In genomic region chr8:121588750-121589149, GRCm38 (mm10) we compare ENCODE assay signal across 26 mouse cellular contexts. TPM values are rescaled to one million over a fixed set of nuclear protein-coding genes. Genes with fewer than 3 reads are reported as not detected.
DNase-seq lines count a peak whose midpoint lies in the region; ATAC-seq and TF ChIP-seq lines count a peak whose summit lies in the region.
"Had no signal": no experiment of that assay in that cellular context is flagged by ENCODE, and none has a peak within 500 bp of the region (broad histone marks: within the 10 kb centered on the region; RNA-seq: fewer than 3 reads in every experiment).

No protein-coding gene starts in this region.

- peak overlapping the region; percentile 67 for H3K4me2 ChIP-seq in liver, embryonic 14.5 days (ENCODE audit: low read depth)
- H3K4me2 ChIP-seq: midbrain, embryonic 11.5 days had no signal

- peaks cover 5% of the 10 kb centered on the region for H3K36me3 ChIP-seq in heart, embryonic 10.5 days
- peaks cover 0 to 25% of the 10 kb centered on the region in 2 experiments; a peak in 2 of 4 replicates for H3K36me3 ChIP-seq in MEL (ENCODE audit: control insufficient read depth in 1 of 2, insufficient read depth in 2 of 2, low read length in 2 of 2)
- peaks cover 7% of the 10 kb centered on the region; the same call in 1 of the 2 replicates for H3K36me3 ChIP-seq in liver, embryonic 14.5 days (replicated peaks; ENCODE audit: control insufficient read depth, insufficient read depth, low read depth)

- H3K9ac ChIP-seq in MEL (ENCODE audit: control insufficient read depth, low read depth, low read length, poor library complexity, severe bottlenecking), result no peak overlapping the region; the same call in 1 of the 2 replicates
- H3K9ac ChIP-seq in liver, embryonic 14.5 days (replicated peaks), result peak overlapping the region; percentile 57
- H3K9ac ChIP-seq: forebrain, postnatal 0 days had no signal

- H3K27ac ChIP-seq in heart, embryonic 10.5 days, result peak overlapping the region; percentile 92; the same call in 1 of the 2 replicates
- H3K27ac ChIP-seq in MEL (ENCODE audit: control insufficient read depth, low read depth, low read length), result peak overlapping the region; percentile 49
- H3K27ac ChIP-seq in liver, embryonic 14.5 days, result peak overlapping the region; percentile 98
- no peak overlapping the region for H3K27ac ChIP-seq in gastrocnemius, adult 2 months
- H3K27ac ChIP-seq: hindbrain, postnatal 0 days; kidney, postnatal 0 days had no signal

- ATAC-seq in erythroblast, adult 5-6 weeks (replicated peaks; ENCODE audit: low FRiP score, poor library complexity, severe bottlenecking), result peak; percentile 64
- ATAC-seq in liver, embryonic 14.5 days (ENCODE audit: insufficient read depth), result peak; percentile 59
- ATAC-seq: activated CD4-positive, CD25-positive, alpha-beta regulatory T cell, adult 4 months; forebrain, postnatal 0 days; hindbrain, postnatal 0 days had no signal

- peak; percentile 90 for DNase-seq in heart, embryonic 10.5 days (ENCODE audit: low spot score)
- no peak for DNase-seq in heart, adult 11 months
- DNase-seq in MEL (ENCODE audit: low read depth, low spot score), result peak; percentile 74
- peak; percentile 87 to 90 (median 87) for DNase-seq in liver, embryonic 14.5 days (ENCODE audit: low read depth in 3 of 3, low spot score in 3 of 3)
- no peak for DNase-seq in cerebellum, postnatal 14 days
- DNase-seq in gastrocnemius, adult 2 months, result no peak
- no peak for DNase-seq in right cerebral cortex, adult 2 months (ENCODE audit: low spot score in 2 of 2)
- DNase-seq: adrenal gland, postnatal 10 days; cerebellum, adult 8-10 months; forebrain, postnatal 0 days; kidney, adult 11 months; lung, adult 2 months; thymus, adult 2 months had no signal

- WGBS in heart, embryonic 10.5 days, result 74% methylated on average over 4 of the region's 4 CpGs
- 15% methylated on average over 4 of the region's 4 CpGs for WGBS in liver, embryonic 14.5 days (ENCODE audit: insufficient replicate concordance)

- TF ChIP-seq CTCF in MEL (IDR thresholded peaks at IDR 0.05 in 2 of 3, conservative IDR thresholded peaks at IDR 0.05 in 1 of 3; ENCODE audit: control insufficient read depth in 1 of 3, insufficient read depth in 1 of 3, low read depth in 2 of 3, low read length in 3 of 3, poor library complexity in 1 of 3, severe bottlenecking in 1 of 3), result no peak
- no peak for TF ChIP-seq CTCF in liver, embryonic 14.5 days (IDR thresholded peaks at IDR 0.05; ENCODE audit: low read depth)
- no peak for TF ChIP-seq CTCF in gastrocnemius, adult 2 months (IDR thresholded peaks at IDR 0.05)

- H3K27me3 ChIP-seq in heart, embryonic 10.5 days (ENCODE audit: insufficient read depth, poor library complexity, severe bottlenecking), result no peaks in the 10 kb centered on the region
- H3K27me3 ChIP-seq in MEL (ENCODE audit: control insufficient read depth in 1 of 2, insufficient read depth in 2 of 2, low read length in 2 of 2), result no peaks in the 10 kb centered on the region
- H3K27me3 ChIP-seq in liver, embryonic 14.5 days (ENCODE audit: control insufficient read depth, insufficient read depth, low read length), result no peaks in the 10 kb centered on the region

- peaks cover 27% of the 10 kb centered on the region for H3K79me2 ChIP-seq in MEL (ENCODE audit: control insufficient read depth, insufficient read depth, low read length, poor library complexity)

- peak; percentile 71 to 73 for TF ChIP-seq EP300 in MEL (IDR thresholded peaks at IDR 0.05; ENCODE audit: low read depth in 1 of 2, low read length in 2 of 2)
- peak; percentile 91 for TF ChIP-seq EP300 in liver, embryonic 14.5 days (IDR thresholded peaks at IDR 0.05; ENCODE audit: low read depth)

- no peaks in the 10 kb centered on the region for H3K9me3 ChIP-seq in heart, embryonic 10.5 days
- H3K9me3 ChIP-seq in MEL (replicated peaks; ENCODE audit: insufficient read depth, low read length), result no peaks in the 10 kb centered on the region
- no peaks in the 10 kb centered on the region for H3K9me3 ChIP-seq in liver, embryonic 14.5 days (ENCODE audit: control insufficient read depth, low read length)
- H3K9me3 ChIP-seq: hindbrain, embryonic 10.5 days had no signal

- no peak for TF ChIP-seq RAD21 in MEL (IDR thresholded peaks at IDR 0.05; ENCODE audit: low read depth, low read length)

- no peak overlapping the region for H3K4me3 ChIP-seq in heart, embryonic 10.5 days
- no peak overlapping the region for H3K4me3 ChIP-seq in MEL (ENCODE audit: control insufficient read depth in 1 of 2, insufficient read depth in 1 of 2, low read depth in 2 of 2, low read length in 2 of 2)
- peak overlapping the region in 1 of 2 experiments; percentile 19; a peak in 1 of 4 replicates for H3K4me3 ChIP-seq in liver, embryonic 14.5 days (ENCODE audit: insufficient read depth in 1 of 2, low read depth in 2 of 2, low read length in 2 of 2)
- no peak overlapping the region for H3K4me3 ChIP-seq in gastrocnemius, adult 2 months

- H3K4me1 ChIP-seq in heart, embryonic 10.5 days, result peaks cover 30% of the 10 kb centered on the region
- H3K4me1 ChIP-seq in MEL (ENCODE audit: control insufficient read depth in 1 of 2, insufficient read depth in 2 of 2, low read length in 2 of 2), result peaks cover 10 to 32% of the 10 kb centered on the region in 2 experiments
- peaks cover 43 to 56% of the 10 kb centered on the region in 2 experiments for H3K4me1 ChIP-seq in liver, embryonic 14.5 days (replicated peaks; ENCODE audit: control insufficient read depth in 2 of 2, insufficient read depth in 2 of 2, low read length in 1 of 2)

- no peak for TF ChIP-seq POLR2A in MEL (IDR thresholded peaks at IDR 0.05; ENCODE audit: control insufficient read depth in 1 of 2, insufficient read depth in 1 of 2, low read depth in 1 of 2, low read length in 2 of 2, poor library complexity in 1 of 2)

- intact Hi-C loops in gastrocnemius, adult 2 months (cut with DNase I), result no loop called here

TF ChIP-seq in MEL, 35 proteins besides CTCF, POLR2A, EP300 and RAD21 (continues in another document):
- TF ChIP-seq ZNF384 (IDR thresholded peaks at IDR 0.05; ENCODE audit: low read depth, low read length) (0 out of 2 replicates have a peak, but pooled peaks have one; percentile 24), TAL1 (IDR thresholded peaks at IDR 0.05; ENCODE audit: low read length) (peak; percentile 91), SIN3A (IDR thresholded peaks at IDR 0.05; ENCODE audit: low read length) (0 out of 2 replicates have a peak, but pooled peaks have one; percentile 18), JUND (IDR thresholded peaks at IDR 0.05; ENCODE audit: low read depth, low read length) (no peak), TBP (IDR thresholded peaks at IDR 0.05; ENCODE audit: low read depth, low read length) (peak; percentile 30; the same call in 1 of the 2 replicates), ETS1 (IDR thresholded peaks at IDR 0.05; ENCODE audit: low read depth, low read length) (peak; percentile 45; the same call in 1 of the 2 replicates), MXI1 (IDR thresholded peaks at IDR 0.05; ENCODE audit: low read depth, low read length) (peak; percentile 19; the same call in 1 of the 2 replicates), NELFE (IDR thresholded peaks at IDR 0.05; ENCODE audit: low read depth, low read length) (no peak), UBTF (IDR thresholded peaks at IDR 0.05; ENCODE audit: borderline replicate concordance, insufficient read depth, low read depth, low read length) (no peak), GABPA (IDR thresholded peaks at IDR 0.05; ENCODE audit: low read depth, low read length) (no peak), MAFK (IDR thresholded peaks at IDR 0.05; ENCODE audit: borderline replicate concordance, low read depth, low read length) (no peak), NRF1 (IDR thresholded peaks at IDR 0.05; ENCODE audit: insufficient read depth, low read depth, low read length, poor library complexity, severe bottlenecking) (no peak), GATA1 (IDR thresholded peaks at IDR 0.05; ENCODE audit: low read depth, low read length) (peak; percentile 79), TCF12 (IDR thresholded peaks at IDR 0.05; ENCODE audit: low read depth, low read length) (peak; percentile 84), USF2 (IDR thresholded peaks at IDR 0.05; ENCODE audit: borderline replicate concordance in 1 of 2, insufficient read depth in 1 of 2, low read depth in 1 of 2, low read length in 2 of 2) (no peak)

RNA-seq across cellular contexts. Expression of gene Map1lc3b, which starts 1.4 kb away (rescaled TPM):
- 167 and 170 TPM in 2 replicates for polyA plus RNA-seq in heart, embryonic 10.5 days (2016; fragmentation: Nextera tagmentation; extraction: Ambion mirVana)
- 56.4 and 61.0 TPM in 2 replicates for total RNA-seq in MEL (2012; rRNA removed)
- 10 to 100 TPM in 1 of 2 experiments, not detected in 1; 68.8 TPM for polyA plus RNA-seq in MEL (2012; ENCODE audit: insufficient read depth in 1 of 2, insufficient read length in 2 of 2, low read depth in 1 of 2, low replicate concordance in 2 of 2, missing spikeins in 1 of 2)
- 194 and 223 TPM in 2 replicates for total RNA-seq in erythroblast, adult 5-6 weeks (2015; ENCODE audit: low replicate concordance)
- 274 and 282 TPM in 2 replicates for total RNA-seq in erythroblast, adult 5-6 weeks (2017; ENCODE audit: low replicate concordance)
- 19.4 and 20.9 TPM in 2 replicates for polyA plus RNA-seq in liver, embryonic 14.5 days (2012; rRNA removed)
- polyA plus RNA-seq in liver, embryonic 14.5 days (2014; fragmentation: Nextera tagmentation; extraction: Ambion mirVana), result 147 TPM in 2 replicates
- total RNA-seq in gastrocnemius, adult 2 months (2021), result 100 to 1,000 TPM; 166 to 175 TPM

RNA-seq across cellular contexts. Expression of gene Fbxo31, which starts 10.1 kb away (rescaled TPM):
- polyA plus RNA-seq in heart, embryonic 10.5 days (2016; fragmentation: Nextera tagmentation; extraction: Ambion mirVana), result 10.9 and 17.0 TPM in 2 replicates
- 13.9 and 16.0 TPM in 2 replicates for total RNA-seq in MEL (2012; rRNA removed)
- 10 to 100 TPM in 1 of 2 experiments, not detected in 1; 35.3 TPM for polyA plus RNA-seq in MEL (2012; ENCODE audit: insufficient read depth in 1 of 2, insufficient read length in 2 of 2, low read depth in 1 of 2, low replicate concordance in 2 of 2, missing spikeins in 1 of 2)
- 1.0 and 7.7 TPM in 2 replicates for total RNA-seq in erythroblast, adult 5-6 weeks (2015; ENCODE audit: low replicate concordance)
- total RNA-seq in erythroblast, adult 5-6 weeks (2017; ENCODE audit: low replicate concordance), result 2.5 and 4.3 TPM in 2 replicates
- polyA plus RNA-seq in liver, embryonic 14.5 days (2012; rRNA removed), result 4.7 and 5.8 TPM in 2 replicates
- polyA plus RNA-seq in liver, embryonic 14.5 days (2014; fragmentation: Nextera tagmentation; extraction: Ambion mirVana), result 6.6 and 7.1 TPM in 2 replicates
- total RNA-seq in gastrocnemius, adult 2 months (2021), result 100 to 1,000 TPM; 141 to 165 TPM

RNA-seq across cellular contexts. Expression of gene 1700018B08Rik, which starts 44.6 kb away (rescaled TPM):
- not detected in 2 replicates for polyA plus RNA-seq in heart, embryonic 10.5 days (2016; fragmentation: Nextera tagmentation; extraction: Ambion mirVana)
- total RNA-seq in MEL (2012; rRNA removed), result not detected in 2 replicates
- not detected for polyA plus RNA-seq in MEL (2012; ENCODE audit: insufficient read depth in 1 of 2, insufficient read length in 2 of 2, low read depth in 1 of 2, low replicate concordance in 2 of 2, missing spikeins in 1 of 2)
- total RNA-seq in erythroblast, adult 5-6 weeks (2015; ENCODE audit: low replicate concordance), result not detected in 2 replicates
- total RNA-seq in erythroblast, adult 5-6 weeks (2017; ENCODE audit: low replicate concordance), result not detected in 2 replicates
- not detected in 2 replicates for polyA plus RNA-seq in liver, embryonic 14.5 days (2012; rRNA removed)
- polyA plus RNA-seq in liver, embryonic 14.5 days (2014; fragmentation: Nextera tagmentation; extraction: Ambion mirVana), result not detected in 2 replicates
- total RNA-seq in gastrocnemius, adult 2 months (2021), result not detected
- total RNA-seq: adrenal gland, postnatal 10 days; common myeloid progenitor, adult 5-6 weeks; forebrain, postnatal 0 days; gastrocnemius, adult 18-20 months; layer of hippocampus, adult 8-10 months had no signal
- polyA plus RNA-seq: activated CD4-positive, CD25-positive, alpha-beta regulatory T cell, adult 4 months; embryonic facial prominence, embryonic 11.5 days; forebrain, postnatal 0 days; heart, embryonic 16.5 days; hindbrain, embryonic 10.5 days; hindbrain, postnatal 0 days; kidney, postnatal 0 days; limb, embryonic 11.5 days; lung, adult 2 months; midbrain, embryonic 11.5 days; stomach, embryonic 14.5 days had no signal

Comparison
In these comparisons a context has a peak if more than half of its experiments do, and no peak if none do; other contexts are left out.
1. DNase-seq: peak in heart, embryonic 10.5 days (single experiment), MEL (single experiment) and liver, embryonic 14.5 days (3 of 3); none in heart, adult 11 months (single experiment), cerebellum, postnatal 14 days (0 of 2), gastrocnemius, adult 2 months (single experiment) and right cerebral cortex, adult 2 months (0 of 2).